Mouse (Mus musculus): ENCODE data around the gene Adap1.
A peak's percentile ranks its signal among the peaks of the same experiment; 100 is the strongest.
"Not testable (repeated sequence)": the region's sequence is repeated elsewhere in the genome, so short reads cannot be mapped to it uniquely, and the experiment has no call there.

The Adap1 gene

DNA sequence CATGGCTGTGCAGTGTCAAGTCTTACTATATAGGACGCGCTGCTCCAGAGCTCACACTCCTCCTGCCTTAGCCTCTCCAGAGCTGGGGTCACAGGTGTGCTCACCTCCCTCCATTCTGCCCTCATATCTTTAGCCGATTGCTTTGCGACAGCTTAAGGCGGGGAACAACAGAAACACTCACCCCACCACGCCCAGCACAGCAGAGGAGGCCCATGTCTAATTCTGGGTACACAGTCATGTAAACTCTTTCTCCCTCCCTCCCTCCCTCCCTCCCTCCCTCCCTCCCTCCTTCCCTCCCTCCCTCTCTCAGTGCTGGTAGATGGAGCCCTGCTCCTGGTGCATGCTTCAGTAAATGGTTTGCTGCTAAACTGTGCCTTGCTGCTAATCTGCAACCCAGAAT, 24.3 kb upstream of the Adap1 start:
- DNase-seq = no peak

GRCm38 (mm10) chr5:139347225-139347624, 21.8 kb upstream of the Adap1 start:
- DNase-seq = no peak

DNA sequence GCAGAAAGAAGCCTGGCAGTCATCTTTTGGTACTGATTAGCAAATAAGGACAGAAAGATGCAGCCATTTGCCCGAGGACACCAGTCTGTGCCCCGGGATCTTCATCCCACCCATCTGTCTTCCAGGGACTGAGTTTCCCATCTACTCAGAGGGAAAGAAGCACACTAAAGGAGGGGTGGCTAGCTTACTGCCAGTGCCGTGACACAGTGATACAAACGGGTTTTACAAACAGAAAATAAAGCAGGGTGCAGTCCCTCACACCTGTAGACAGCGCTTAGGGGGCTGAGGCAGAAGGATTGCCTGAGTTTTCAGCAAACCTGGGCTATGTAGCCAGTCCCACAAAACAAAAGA, 19.9 kb upstream of the Adap1 start:
- DNase-seq = no peak

DNA sequence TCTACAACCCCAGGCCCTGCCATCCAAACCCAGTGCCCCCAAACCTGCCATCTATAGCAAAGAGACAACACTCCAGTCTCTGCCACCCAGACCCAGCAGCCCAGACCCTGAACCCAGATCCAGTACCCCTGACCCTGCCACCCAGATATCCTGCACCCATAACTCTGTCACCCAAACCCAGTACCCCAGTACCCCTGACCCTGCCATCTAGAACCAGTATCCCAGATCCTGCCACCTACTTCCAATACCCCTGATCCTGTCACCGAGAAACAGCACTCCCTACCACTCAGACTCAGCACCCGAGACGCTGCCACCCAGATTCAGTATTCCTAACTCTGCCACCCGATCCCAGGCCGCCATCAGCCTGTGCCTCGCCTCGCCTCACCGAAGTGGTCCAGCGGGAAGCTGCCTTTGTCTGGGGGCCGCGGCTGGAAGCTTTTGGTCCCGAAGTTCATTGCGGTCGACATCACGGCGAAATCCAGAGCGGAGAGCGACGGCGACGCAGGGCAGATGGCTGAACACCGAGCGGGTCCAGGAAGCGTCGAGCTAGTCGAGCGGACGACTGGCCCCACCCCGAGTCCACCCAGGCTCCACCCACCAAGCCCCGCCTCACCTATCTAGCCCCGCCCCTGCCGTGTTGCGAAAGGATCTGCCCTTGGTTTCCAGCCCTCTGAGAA, 19.4 kb upstream of the Adap1 start:
- peak; percentile 90 for DNase-seq

DNA sequence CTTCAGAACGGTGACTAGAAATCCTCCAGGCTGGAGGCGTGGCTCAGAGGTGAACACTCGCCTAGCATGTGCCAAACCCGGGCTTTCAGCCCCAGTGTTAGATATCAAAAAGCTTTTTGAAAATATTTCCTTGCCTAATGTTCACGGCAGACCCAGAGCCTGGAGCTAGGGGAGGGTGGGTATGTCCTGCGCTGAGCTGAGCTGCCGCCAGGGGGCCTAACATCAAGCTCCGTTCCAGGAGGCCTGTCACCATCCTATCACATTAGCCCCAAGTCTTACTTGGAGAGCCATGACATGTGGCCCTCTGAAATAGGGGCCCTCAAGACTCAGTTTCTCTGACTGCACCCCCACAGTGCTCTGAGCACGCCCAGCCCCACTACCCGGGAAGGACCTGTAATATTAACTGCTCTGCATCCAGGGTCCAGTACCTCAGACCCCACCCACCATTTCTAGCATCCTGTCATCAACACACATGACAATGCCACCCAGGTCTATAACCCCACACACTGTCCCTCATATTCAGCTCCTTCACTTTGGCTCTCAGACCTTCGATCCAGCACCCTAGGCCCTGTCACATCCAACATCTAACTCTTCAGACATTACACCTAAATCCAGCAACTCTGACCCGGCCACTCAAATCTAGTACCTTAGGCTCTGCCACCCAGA, 18.7 kb upstream of the Adap1 start:
- DNase-seq = peak; percentile 70

DNA sequence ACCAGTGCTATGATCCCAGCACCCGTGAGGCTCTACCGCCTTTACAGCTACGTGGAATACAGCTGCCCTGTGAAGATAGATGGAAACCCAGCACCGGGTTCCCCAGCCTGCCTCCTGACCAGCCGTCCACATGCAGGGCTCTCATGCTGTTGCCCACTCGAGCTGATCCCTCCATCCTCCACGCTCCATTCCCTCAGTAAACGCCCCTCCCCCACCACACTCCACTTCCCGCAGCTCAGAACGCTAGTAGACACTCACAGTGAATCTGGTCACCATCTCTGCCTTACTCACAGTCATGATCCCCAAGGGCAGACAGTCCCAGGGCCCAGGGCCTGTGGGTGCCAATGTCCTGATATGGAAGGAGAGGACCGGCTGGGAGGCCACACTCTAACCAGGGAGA, 13.5 kb upstream of the Adap1 start:
- no peak for DNase-seq

- peak; percentile 45 for DNase-seq
Observed at GRCm38 (mm10) chr5:139338403-139338802, 13.0 kb upstream of the Adap1 start.

- DNase-seq = peak; percentile 81
Observed at GRCm38 (mm10) chr5:139337826-139338370, 12.5 kb upstream of the Adap1 start.

GRCm38 (mm10) chr5:139335634-139336033, 10.2 kb upstream of the Adap1 start:
- DNase-seq = no peak

DNA sequence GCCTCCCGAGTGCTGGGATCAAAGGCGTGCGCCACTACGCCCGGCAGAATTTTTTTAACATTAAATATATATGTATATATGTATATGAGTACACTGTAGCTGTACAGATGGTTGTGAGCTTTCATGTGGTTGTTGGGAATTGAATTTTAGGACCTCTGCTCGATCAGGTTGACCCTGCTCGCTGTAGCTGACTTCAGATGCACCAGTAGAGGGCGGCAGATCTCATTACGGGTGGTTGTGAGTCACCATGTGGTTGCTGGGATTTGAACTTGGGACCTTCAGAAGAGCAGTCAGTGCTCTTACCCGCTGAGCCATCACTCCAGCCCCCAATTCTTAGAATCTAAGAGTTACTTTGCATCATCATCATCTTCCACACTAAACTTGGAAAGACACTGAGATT, 9.0 kb upstream of the Adap1 start:
- not testable (repeated sequence) for DNase-seq

DNA sequence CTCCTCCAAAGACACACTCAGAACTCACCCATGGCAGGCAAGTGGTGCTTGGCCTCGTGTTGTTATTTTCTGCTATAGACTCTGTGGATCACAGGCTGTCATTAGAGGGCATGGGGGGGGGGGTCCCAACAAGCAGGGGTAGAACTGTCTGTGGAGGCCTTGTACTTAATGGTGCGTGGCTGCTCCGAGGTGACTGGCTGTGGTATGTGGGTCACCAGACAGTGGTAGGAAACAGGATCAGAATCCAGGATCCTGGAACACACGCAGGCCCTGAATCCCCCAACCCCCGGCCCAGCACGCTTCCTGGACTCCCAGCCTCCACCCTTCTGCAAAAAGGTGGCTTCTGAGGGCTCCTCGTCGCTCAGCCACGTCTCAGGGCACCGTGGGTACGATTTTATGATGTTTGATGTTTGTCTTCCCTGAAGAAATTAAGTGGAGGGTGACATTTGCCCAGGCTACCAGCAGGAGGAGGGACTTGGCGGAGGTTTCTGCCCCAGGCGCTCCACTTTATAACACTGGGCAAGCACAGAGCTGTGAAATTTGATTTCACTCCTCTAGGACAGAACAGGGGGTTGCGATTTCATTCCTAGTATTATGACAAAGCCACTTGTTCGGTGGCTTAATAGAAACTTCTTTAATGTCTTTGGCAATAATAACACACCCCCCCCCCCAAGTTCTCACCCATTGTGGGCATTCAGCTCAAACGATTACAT, 8.0 kb upstream of the Adap1 start:
- no peak for DNase-seq

DNA sequence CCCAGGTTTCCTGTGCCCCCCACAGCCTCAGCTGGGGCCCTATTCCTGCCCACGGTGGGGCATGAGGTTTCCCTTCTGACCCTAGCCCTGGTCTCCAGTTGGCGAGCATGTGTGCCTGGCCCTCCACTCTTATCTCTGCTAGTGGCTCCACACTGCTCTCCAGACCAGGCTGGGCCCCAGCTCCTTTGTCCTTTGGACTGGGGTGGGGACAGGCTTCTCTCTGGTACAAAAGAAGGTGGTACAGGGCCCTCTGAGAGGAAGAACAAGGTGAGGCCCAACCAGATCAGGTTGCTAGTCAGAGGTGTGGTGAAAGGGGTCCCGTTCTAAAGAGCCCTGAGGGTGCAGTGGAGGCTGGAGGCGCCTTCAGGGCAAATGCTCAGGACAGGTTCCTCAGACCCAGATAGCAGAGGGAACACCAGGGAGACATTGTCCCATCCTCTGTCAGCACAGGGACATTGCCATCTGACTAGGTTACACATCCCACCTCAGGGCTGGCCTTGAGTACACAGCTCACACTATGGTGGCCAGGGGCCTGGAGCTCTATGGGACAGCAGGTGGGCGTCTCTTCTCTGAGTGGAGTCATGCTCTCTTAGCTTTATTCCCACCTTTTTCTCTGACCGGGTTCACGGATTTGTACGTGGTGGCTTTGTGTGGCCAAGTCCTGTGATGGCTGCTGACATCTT, 7.3 kb upstream of the Adap1 start:
- DNase-seq = no peak

DNA sequence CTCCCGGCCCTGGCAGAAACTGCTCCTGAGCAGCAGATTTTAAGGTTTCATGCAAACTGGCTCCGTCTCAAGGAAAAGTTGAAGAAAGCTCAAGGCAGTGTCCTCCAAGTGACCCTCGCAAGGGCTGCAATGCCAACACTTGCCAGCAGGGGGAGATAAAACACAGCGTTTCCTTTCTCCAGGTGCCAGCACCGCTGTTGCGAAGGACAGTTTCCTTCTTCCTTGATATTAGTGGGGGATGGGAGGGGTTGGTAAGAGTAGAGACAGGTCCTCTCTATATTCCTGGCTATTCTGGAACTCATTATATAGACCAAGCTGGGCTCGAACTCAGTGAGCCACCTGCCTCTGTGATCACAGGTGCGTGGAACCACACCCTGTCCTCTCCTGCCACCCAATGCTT, 6.3 kb upstream of the Adap1 start:
- DNase-seq = peak; percentile 78

GRCm38 (mm10) chr5:139330766-139331165, 5.3 kb upstream of the Adap1 start:
- no peak for DNase-seq

DNA sequence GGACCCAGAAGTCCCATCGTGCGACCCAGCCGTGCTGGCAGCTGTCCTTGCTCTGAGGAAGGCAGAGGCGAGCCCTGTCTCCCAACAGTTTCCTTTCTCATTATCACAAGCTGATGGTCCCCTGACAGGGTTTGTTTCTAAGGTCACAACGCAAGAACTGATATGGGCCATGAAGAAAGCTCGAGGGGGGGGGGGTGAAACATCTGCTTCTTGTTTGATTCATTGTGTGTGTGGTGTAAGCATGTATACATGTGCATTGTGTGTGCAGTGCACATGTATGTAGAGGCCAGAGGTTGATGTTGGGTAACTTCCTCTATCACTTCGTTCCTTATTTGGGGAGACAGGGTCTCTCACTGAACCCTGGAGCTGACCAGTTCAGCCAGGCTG, 2.2 kb upstream of the Adap1 start:
- no peak for DNase-seq

DNA sequence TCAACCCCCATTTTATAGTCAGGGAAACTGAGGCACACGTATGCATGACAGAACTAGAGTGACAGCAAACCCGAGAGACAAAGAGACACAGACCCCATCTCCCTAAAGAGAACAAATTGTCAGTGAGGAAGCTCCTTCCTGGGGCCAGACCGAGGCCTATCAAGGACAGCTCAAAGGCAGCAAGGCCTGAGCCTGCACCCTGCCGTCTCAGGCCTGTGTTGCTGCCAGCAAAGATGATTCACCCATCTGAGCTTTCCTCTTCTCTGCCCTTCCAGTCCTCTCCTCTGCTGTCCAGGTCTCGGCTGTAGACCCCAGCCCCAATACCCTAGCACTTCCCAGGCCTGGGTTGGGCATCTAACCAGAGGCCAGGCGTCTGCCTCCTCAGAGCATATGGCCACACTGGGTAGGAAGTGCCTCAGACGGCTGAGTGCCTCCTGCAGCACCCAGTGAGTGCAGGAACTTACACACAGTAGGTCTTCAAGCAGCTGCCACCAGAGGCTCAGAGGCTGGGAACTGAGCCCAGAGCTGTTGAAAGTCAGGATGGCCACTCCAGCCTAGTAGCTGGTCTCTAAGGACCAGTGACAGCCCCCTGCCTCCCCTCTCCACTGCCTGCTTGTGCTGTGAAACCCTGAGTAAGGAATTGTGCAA, 1.7 kb upstream of the Adap1 start:
- no peak for DNase-seq

- peak; percentile 49 for DNase-seq
Observed at GRCm38 (mm10) chr5:139326111-139326696, 782 bp upstream of the Adap1 start.

DNA sequence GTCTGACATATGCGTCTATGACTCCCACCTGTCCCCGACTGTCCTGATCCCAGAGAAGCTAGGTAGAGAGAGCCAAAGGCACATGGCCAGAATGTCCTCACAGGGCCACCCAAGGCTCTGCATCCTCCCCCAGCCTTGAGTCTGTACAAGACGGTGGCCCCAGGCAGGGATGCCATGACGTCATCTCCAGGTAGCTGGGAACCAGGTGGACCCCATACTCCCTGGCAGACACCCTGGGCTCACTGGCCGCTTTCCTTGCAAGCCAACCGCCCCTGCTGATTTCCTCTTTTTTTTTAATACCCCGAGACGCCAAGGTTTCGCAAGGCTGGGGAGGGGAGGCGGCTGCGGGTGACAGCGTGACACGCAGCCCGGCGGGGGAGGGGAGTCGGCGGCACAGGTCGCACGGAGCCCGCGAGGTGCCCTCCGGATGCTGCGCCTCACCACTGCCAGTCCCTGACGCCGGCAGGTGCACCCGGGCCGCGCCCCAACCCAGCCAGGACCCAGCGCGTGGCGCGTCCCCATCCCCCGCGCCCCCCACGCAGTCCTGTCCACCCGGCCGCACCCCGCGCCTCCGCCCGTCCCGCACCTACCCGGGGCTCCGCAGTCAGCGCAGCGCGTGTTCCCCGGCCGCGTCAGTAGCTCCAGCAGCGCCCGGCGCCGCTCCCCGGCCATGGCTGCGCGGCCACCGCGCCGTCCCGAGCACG, 579 bp downstream of the Adap1 start:
- peak; percentile 73 for DNase-seq

GRCm38 (mm10) chr5:139324045-139324491, 1.4 kb downstream of the Adap1 start:
- DNase-seq = peak; percentile 57

DNA sequence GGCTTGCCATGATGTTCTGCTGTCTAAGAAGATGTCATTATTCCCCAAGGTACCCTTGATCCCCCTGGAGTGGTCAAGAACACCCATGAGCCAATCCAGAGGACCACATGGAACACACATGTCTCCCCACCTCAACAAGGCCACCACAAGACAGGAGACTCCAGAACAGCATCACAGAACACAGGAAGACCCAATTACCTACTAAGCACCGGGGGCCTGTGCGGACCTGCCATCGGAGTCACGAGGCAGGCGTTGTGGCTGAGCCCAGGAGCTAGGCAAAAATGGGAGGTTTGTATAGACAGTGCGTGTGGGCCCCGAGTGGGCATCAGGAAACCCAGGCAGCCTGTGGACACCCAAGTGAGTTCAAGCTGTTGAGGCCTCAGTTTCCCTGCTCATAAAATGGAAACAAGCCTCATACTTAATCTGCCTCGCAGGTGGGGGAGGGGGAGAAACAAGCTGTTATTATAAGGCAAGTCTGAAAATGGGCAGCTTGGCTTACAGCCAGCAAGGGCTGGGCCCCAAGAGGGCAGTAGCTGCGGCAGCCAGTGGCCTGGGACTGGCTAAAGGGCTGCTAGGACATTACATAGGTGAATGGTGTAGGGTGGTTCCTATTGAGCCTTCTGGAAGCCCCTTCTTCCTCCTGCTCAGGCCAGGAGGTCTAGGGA, 2.0 kb downstream of the Adap1 start:
- DNase-seq = peak; percentile 65

GRCm38 (mm10) chr5:139321331-139321730, 4.1 kb downstream of the Adap1 start:
- DNase-seq = no peak

Data from cerebellum, adult 11 months (tissue).